Mouse (Mus musculus) limb, embryonic 11.5 days (tissue): ENCODE data around the gene Zfp462. TPM values are rescaled to one million over a fixed set of nuclear protein-coding genes. Genes with fewer than 3 reads are reported as not detected.

Experiments used
- ATAC-seq: fragments of 200-750 bp; cut with Nextera tagmentation; 2 replicates; pipeline ENCODE4 v1.8.0; 2017; ENCODE audit warnings: low read depth; ENCODE audit not compliant: insufficient number of reproducible peaks, low FRiP score, low TSS enrichment
- DNase-seq: peaks from one replicate; pipeline ENCODE4 v3.0.0-alpha.2; 2015; ENCODE audit warnings: low spot score
- H3K27ac ChIP-seq: fragments of 300-500 bp; sonication (generic); replicated peaks from 2 replicates; pipeline ENCODE4 v1.5.1; 2014; ENCODE audit warnings: low read depth, mild to moderate bottlenecking, low read length
- H3K27me3 ChIP-seq: fragments of 300-500 bp; sonication (generic); 2 replicates; pipeline ENCODE4 v1.6.1; 2014; ENCODE audit warnings: mild to moderate bottlenecking, low read length, mixed read lengths; ENCODE audit not compliant: control insufficient read depth, insufficient read depth
- H3K36me3 ChIP-seq: fragments of 300-500 bp; sonication (generic); 2 replicates; pipeline ENCODE4 v1.6.1; 2014; ENCODE audit warnings: mild to moderate bottlenecking, low read length, moderate library complexity, mixed read lengths; ENCODE audit not compliant: control insufficient read depth, insufficient read depth
- H3K4me1 ChIP-seq: fragments of 300-500 bp; sonication (generic); 2 replicates; pipeline ENCODE4 v1.6.1; 2014; ENCODE audit warnings: low read length, mixed read lengths; ENCODE audit not compliant: control insufficient read depth, insufficient read depth
- H3K4me2 ChIP-seq: fragments of 300-500 bp; sonication (generic); 2 replicates; pipeline ENCODE4 v1.6.1; 2014; ENCODE audit warnings: low read depth, mild to moderate bottlenecking, moderate library complexity; ENCODE audit not compliant: severe bottlenecking
- H3K4me3 ChIP-seq: fragments of 300-500 bp; sonication (generic); 2 replicates; pipeline ENCODE4 v1.5.1; 2014; ENCODE audit warnings: low read depth, low read length
- H3K9ac ChIP-seq: fragments of 300-500 bp; sonication (generic); 2 replicates; pipeline ENCODE4 v1.6.1; 2014; ENCODE audit warnings: mild to moderate bottlenecking, low read length
- H3K9me3 ChIP-seq: fragments of 300-500 bp; sonication (generic); 2 replicates; pipeline ENCODE4 v1.6.1; 2016; ENCODE audit warnings: low read length; ENCODE audit not compliant: control insufficient read depth
- WGBS: fragments of 180-500 bp; shearing (Covaris S2); extraction: QIAGEN DNeasy Blood & Tissue Kit; methylation state at CpG from one replicate; pipeline ENCODE4 v1.1.7; 2014; 5-methylcytosine and 5-hydroxymethylcytosine counted together
- polyA plus RNA-seq: library from polyadenylated mRNA; unstranded; fragments of >200 nt; fragmentation: Nextera tagmentation; extraction: Ambion mirVana; gene quantifications from 2 replicates; pipeline ENCODE4 v1.2.1, GENCODE M21; 2014

Gene Zfp462
- polyA plus RNA-seq, 1 experiment from 2014 or later = 11.4 TPM

DNA sequence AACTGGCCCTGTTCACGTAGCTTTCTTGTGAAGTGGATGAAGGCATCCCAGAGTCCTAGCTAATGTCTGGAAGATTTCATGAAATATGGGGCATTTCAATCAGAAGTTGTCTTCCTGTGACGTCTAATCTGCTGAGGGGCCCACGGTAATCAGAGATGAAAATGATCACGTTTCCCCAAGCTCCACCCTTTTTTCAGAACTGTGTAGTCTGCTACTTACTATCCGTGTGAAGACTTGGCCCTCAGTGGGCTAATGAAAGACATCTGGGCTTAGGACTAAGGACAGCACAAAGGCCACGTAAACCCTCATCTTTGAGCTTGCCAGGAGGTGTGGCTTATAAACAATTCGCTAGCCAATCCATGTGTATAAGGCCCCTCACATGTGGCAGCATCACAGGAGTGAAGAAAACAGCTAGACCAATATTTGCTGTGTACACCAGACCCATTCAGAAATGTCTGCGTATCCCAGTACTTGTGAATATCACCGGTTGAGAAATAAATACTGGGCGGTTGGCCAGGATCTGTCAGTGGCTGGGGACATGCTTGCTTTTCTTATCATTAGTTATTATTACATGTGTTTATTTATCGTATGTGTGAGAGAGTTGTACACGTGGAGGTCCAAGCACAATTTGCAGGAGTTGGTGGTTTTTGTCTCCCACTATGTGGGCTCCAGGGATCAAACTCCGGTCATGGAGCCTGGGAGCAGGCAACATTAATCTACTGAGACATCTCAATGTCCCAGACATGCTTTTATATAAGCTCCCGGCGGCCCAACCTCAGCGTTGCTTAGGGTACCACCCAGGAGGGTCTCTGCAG is 133.3 kb downstream of the Zfp462 start:
- Histone ChIP-seq H3K27ac (no peak overlapping the region), H3K4me1 (no peaks in the 10 kb centered on the region), H3K4me2 (no peak overlapping the region), H3K36me3 (peaks cover 14% of the 10 kb centered on the region; the same call in 1 of the 2 replicates), H3K4me3 (no peak overlapping the region), H3K9me3 (no peaks in the 10 kb centered on the region), H3K27me3 (no peaks in the 10 kb centered on the region), H3K9ac (no peak overlapping the region)
- DNase-seq (no peak), ATAC-seq (no peak)
- 73% methylated on average over 16 of the region's 16 CpGs for WGBS

DNA sequence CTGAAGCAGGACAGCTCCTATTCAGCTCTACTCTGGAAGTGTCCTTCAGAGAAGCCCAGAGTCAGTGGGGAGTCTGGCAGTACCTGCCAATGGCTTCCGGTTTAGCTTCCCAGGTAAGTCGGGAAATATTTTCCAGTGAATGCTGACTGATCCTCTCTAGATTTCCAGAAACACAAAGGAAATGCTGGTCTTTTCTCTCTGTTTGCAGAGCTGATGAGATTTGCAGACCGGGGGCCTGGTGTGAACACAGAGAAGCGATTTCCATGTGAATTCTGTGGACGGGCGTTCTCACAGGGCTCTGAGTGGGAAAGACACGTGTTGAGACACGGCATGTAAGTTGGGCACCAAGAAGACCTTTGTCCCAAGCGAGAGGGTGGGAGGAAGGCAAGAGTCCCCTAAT is 134.2 kb downstream of the Zfp462 start:
- Histone ChIP-seq H3K4me1 (no peaks in the 10 kb centered on the region), H3K4me3 (no peak overlapping the region), H3K9me3 (no peaks in the 10 kb centered on the region), H3K4me2 (no peak overlapping the region), H3K27me3 (no peaks in the 10 kb centered on the region), H3K36me3 (peaks cover 10% of the 10 kb centered on the region; the same call in 1 of the 2 replicates), H3K9ac (no peak overlapping the region), H3K27ac (no peak overlapping the region)
- 92% methylated on average over 9 of the region's 9 CpGs for WGBS
- ATAC-seq = no peak
- DNase-seq = no peak

DNA sequence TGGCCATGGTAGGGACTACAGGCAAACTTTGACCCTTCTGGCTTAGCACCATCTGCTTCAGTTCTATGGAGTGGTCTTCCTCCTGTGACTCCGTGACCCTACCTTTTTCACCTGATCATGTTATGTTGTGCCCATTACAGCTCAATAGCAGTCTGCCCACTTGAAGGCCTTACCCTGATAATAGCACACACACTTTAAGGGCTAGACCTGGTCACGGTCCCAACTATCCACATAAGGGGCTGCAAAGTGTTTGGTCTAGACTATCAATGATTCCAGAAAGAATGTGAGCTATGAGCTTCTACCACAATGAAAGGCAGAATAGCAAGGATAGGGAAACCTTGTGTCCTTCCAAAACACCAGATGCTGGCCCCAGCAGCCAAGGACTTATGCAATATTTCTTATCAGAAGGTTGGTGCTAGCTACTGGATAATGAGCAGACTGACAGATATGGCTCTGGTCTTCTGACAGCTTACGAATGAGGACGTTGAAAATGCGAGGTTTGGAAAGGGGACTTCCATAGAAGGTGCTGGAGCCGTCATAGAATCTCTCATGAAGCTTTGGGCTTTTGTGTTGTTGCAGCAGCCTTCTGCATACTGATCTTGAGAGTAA is 139.3 kb downstream of the Zfp462 start:
- no peak overlapping the region for H3K4me3 ChIP-seq
- H3K36me3 ChIP-seq = peaks cover 7% of the 10 kb centered on the region; the same call in 1 of the 2 replicates
- WGBS = 93% methylated on average over 6 of the region's 6 CpGs
- no peak overlapping the region for H3K9ac ChIP-seq
- H3K4me2 ChIP-seq = no peak overlapping the region
- H3K27ac ChIP-seq = no peak overlapping the region
- H3K9me3 ChIP-seq = no peaks in the 10 kb centered on the region
- H3K4me1 ChIP-seq = no peaks in the 10 kb centered on the region
- no peaks in the 10 kb centered on the region for H3K27me3 ChIP-seq
- ATAC-seq (no peak), DNase-seq (no peak)

- H3K9ac ChIP-seq = no peak overlapping the region
- no peak overlapping the region for H3K4me2 ChIP-seq
- ATAC-seq = no peak
- no peak for DNase-seq
- H3K4me1 ChIP-seq = no peaks in the 10 kb centered on the region
- no peaks in the 10 kb centered on the region for H3K27me3 ChIP-seq
- WGBS = 92% methylated on average over 3 of the region's 3 CpGs
- no peaks in the 10 kb centered on the region for H3K36me3 ChIP-seq
- no peak overlapping the region for H3K27ac ChIP-seq
- no peaks in the 10 kb centered on the region for H3K9me3 ChIP-seq
- H3K4me3 ChIP-seq = no peak overlapping the region
Observed at GRCm38 (mm10) chr4:55088153-55088552, 143.3 kb downstream of the Zfp462 start.

GRCm38 (mm10) chr4:55088922-55089321 is 144.1 kb downstream of the Zfp462 start:
- 64% methylated on average over 6 of the region's 6 CpGs for WGBS
- no peak overlapping the region for H3K27ac ChIP-seq

GRCm38 (mm10) chr4:55097157-55097556 is 152.3 kb downstream of the Zfp462 start:
- no peaks in the 10 kb centered on the region for H3K27me3 ChIP-seq
- H3K4me1 ChIP-seq = no peaks in the 10 kb centered on the region
- no peaks in the 10 kb centered on the region for H3K9me3 ChIP-seq
- no peaks in the 10 kb centered on the region for H3K36me3 ChIP-seq
- no peak overlapping the region for H3K4me2 ChIP-seq
- DNase-seq (no peak), ATAC-seq (no peak)
- H3K9ac ChIP-seq = no peak overlapping the region
- H3K4me3 ChIP-seq = no peak overlapping the region
- H3K27ac ChIP-seq = no peak overlapping the region
- WGBS = 63% methylated on average over 2 of the region's 2 CpGs

More at GRCm38 (mm10) chr4:55088922-55089321, 144.1 kb downstream of the Zfp462 start:
- no peaks in the 10 kb centered on the region for H3K27me3 ChIP-seq
- no peak overlapping the region for H3K4me2 ChIP-seq
- no peaks in the 10 kb centered on the region for H3K9me3 ChIP-seq
- DNase-seq = no peak
- H3K4me3 ChIP-seq = no peak overlapping the region
- no peak for ATAC-seq
- no peaks in the 10 kb centered on the region for H3K4me1 ChIP-seq
- H3K9ac ChIP-seq = no peak overlapping the region
- no peaks in the 10 kb centered on the region for H3K36me3 ChIP-seq

DNA sequence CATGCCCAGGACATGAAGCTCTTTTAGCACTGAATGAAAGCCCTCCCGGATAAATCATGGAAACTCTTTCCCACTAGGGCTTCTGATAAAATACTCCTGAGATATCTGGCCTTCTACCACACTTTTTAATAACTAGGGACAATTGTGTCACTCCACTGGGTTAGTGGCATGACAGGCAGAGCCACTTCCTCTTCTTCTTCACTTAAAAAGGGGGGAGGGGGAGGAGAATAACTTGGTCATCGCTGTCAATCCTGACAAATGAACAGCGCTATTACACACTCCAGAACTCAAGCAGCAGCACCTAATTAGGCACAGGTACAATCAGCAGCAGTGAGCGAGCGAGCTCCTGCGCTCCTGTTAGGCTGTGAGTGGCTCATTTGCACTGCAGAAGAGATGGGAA is 153.5 kb downstream of the Zfp462 start:
- H3K4me3 ChIP-seq = no peak overlapping the region
- no peaks in the 10 kb centered on the region for H3K4me1 ChIP-seq
- no peak overlapping the region for H3K4me2 ChIP-seq
- no peaks in the 10 kb centered on the region for H3K9me3 ChIP-seq
- 32% methylated on average over 6 of the region's 6 CpGs for WGBS
- no peaks in the 10 kb centered on the region for H3K27me3 ChIP-seq
- ATAC-seq (no peak), DNase-seq (no peak)
- no peak overlapping the region for H3K9ac ChIP-seq
- H3K36me3 ChIP-seq = no peaks in the 10 kb centered on the region
- no peak overlapping the region for H3K27ac ChIP-seq

GRCm38 (mm10) chr4:55100851-55101250 is 156.0 kb downstream of the Zfp462 start:
- 42% methylated on average over 2 of the region's 2 CpGs for WGBS
- Histone ChIP-seq H3K27ac (no peak overlapping the region), H3K9ac (no peak overlapping the region), H3K4me3 (no peak overlapping the region), H3K4me1 (no peaks in the 10 kb centered on the region), H3K36me3 (no peaks in the 10 kb centered on the region), H3K27me3 (no peaks in the 10 kb centered on the region), H3K9me3 (no peaks in the 10 kb centered on the region), H3K4me2 (no peak overlapping the region)
- DNase-seq (peak; percentile 34), ATAC-seq (0 out of 2 replicates have a peak, but pooled peaks have one; percentile 35)
